Mouse (Mus musculus) olfactory bulb, adult 2 months (tissue): ENCODE results near the gene Zfp668. TPM values are rescaled to one million over a fixed set of nuclear protein-coding genes. Genes with fewer than 3 reads are reported as not detected.

Source experiments
- H3K27ac ChIP-seq: fragments of 200-500 bp; 2 replicates; pipeline ENCODE4 v1.5.1; 2012; ENCODE audit warnings: low read depth, low read length; ENCODE audit not compliant: insufficient read depth
- H3K4me1 ChIP-seq: fragments of 200-500 bp; 2 replicates; pipeline ENCODE4 v1.6.1; 2012; ENCODE audit warnings: low read length; ENCODE audit not compliant: control insufficient read depth, insufficient read depth
- H3K4me3 ChIP-seq: fragments of 200-500 bp; 2 replicates; pipeline ENCODE4 v1.5.1; 2012; ENCODE audit warnings: mild to moderate bottlenecking, low read depth, low read length, moderate library complexity; ENCODE audit not compliant: insufficient read depth
- CTCF ChIP-seq: fragments of 200-500 bp; IDR thresholded peaks from 2 replicates; pipeline ENCODE4 v1.5.1; 2012; ENCODE audit warnings: low read depth, mild to moderate bottlenecking, low read length, moderate library complexity; ENCODE audit not compliant: insufficient read depth
- POLR2A ChIP-seq: fragments of 200-500 bp; IDR thresholded peaks from 2 replicates; pipeline ENCODE4 v1.6.1; 2012; ENCODE audit warnings: mild to moderate bottlenecking, low read depth, low read length, moderate library complexity; ENCODE audit not compliant: insufficient read depth
- WGBS: fragments of 180-500 bp; shearing (Covaris S2); methylation state at CpG from one replicate; pipeline ENCODE4 v1.1.7; 2018; 5-methylcytosine and 5-hydroxymethylcytosine counted together
- polyA plus RNA-seq: library from polyadenylated mRNA; stranded (reverse); fragments of >200 nt; gene quantifications from 2 replicates; pipeline ENCODE4 v1.2.4, GENCODE M21; 2012; ENCODE audit warnings: low replicate concordance; ENCODE audit not compliant: missing spikeins, insufficient read depth, insufficient read length

Gene Zfp668
- polyA plus RNA-seq, 1 experiment: not detected

GRCm38 (mm10) chr7:127824176-127824871 is 52.3 kb downstream of the Zfp668 start, which contains the start of the genes Stx4a and Stx1b:
Gene Stx4a, plus strand, starts transcription at chr7:127824294.
Gene Stx1b, minus strand, starts transcription at chr7:127824549.
- H3K4me1 ChIP-seq: peaks cover 22% of the 10 kb centered on the region
- H3K4me3 ChIP-seq: peak within 1 kb of the TSS; percentile 97
- TF ChIP-seq POLR2A (peak; percentile 73), CTCF (0 out of 2 replicates have a peak, but pooled peaks have one; percentile 3)
- 3% methylated on average over 37 of the region's 38 CpGs for WGBS
- peak within 1 kb of the TSS; percentile 95 for H3K27ac ChIP-seq

DNA sequence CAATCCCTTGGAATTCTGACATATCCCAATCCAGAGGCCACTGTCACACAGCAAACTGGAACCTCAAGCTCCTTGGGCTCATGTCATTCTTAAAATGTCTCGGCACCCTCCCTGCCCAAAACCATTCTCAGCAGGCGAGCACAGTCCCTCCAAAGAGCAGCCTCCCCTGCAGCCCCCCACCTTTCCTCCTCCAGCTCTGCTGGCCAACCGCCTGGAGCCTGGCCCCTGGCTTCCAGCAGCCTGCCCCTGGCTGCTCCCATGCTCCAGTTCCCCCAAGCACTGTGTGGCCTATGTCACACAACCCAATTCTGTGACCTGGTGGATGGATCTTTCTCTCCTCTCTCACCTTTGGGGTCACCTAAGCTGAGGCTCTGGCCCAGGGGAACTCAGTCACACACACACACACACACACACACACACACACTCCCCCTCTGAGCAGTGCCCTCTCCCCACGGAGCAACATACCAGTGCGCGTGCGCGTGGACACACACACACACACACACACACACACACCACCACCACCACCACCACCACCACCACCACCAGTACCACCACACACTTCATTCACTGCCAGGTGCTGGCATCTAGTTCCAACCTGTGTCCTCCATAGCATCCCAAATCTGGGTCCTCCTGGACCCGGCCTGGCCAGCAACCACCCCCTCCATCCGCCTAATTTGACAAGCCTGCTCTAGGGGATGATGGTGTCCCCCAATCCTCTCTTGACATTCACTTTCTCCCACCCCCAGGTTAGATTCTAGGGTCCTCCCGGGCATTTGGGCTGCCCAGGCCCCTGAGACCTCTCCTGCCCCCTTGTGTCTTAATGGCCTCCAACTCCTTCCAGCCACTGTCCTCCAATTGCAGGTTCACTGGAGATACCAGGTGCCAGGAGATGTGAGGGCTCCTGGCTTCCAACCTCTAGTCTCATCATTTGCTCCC is 53.1 kb downstream of the Zfp668 start:
- peaks cover 26% of the 10 kb centered on the region for H3K4me1 ChIP-seq
- TF ChIP-seq CTCF: 0 out of 2 replicates have a peak, but pooled peaks have one; percentile 4
- TF ChIP-seq POLR2A: no peak
- 9% methylated on average over 11 of the region's 11 CpGs for WGBS
- peak overlapping the region; percentile 95 for H3K27ac ChIP-seq
- peak overlapping the region; percentile 97 for H3K4me3 ChIP-seq

DNA sequence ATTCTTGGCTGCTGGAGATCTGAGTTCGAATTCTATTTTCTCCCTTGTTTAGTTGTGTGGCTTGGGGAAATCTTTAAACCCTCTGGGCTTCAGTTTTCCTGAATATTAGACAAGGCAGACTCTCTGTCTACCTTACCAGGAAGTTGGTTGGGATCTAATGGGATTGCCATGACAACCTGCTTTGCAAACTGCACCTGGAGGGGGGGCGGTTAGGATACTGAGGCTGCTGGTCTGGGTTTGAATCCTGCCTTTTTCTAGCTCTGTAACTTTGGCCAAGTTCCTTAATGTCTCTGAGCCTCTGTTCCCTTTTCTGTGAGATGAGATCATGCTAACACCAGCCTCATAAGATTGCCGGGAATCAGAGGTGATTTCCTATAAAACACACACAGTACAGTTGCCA is 54.1 kb downstream of the Zfp668 start:
- H3K4me3 ChIP-seq: peak overlapping the region; percentile 97
- H3K27ac ChIP-seq: peak overlapping the region; percentile 95; the same call in 1 of the 2 replicates
- H3K4me1 ChIP-seq: peaks cover 32% of the 10 kb centered on the region
- 51% methylated on average over 3 of the region's 3 CpGs for WGBS
- TF ChIP-seq CTCF (no peak), POLR2A (no peak)

GRCm38 (mm10) chr7:127820836-127821509 is 55.7 kb downstream of the Zfp668 start:
- TF ChIP-seq POLR2A (no peak), CTCF (no peak)
- H3K4me3 ChIP-seq: peak overlapping the region; percentile 33; the same call in 1 of the 2 replicates
- H3K4me1 ChIP-seq: peaks cover 46% of the 10 kb centered on the region
- WGBS: 58% methylated on average over 13 of the region's 13 CpGs
- H3K27ac ChIP-seq: no peak overlapping the region

DNA sequence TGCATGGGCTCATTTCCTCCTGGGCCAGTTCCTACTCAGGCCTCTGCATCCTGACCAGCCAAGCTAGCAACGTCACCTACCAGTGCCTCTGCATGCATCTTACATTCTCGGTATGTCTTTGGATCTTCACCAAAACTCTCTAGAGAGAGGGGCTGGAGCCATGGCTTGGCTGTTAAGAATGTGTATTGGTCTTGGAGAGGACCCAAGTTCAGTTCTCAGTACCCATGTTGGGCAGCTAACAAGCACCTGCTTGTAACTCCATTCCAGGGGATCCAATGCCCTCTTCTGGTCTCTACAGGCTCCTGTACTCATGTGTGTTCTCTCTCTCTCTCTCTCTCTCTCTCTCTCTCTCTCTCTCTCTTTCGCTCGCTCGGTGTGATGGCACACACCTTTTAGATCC is 58.9 kb downstream of the Zfp668 start:
- peaks cover 53% of the 10 kb centered on the region for H3K4me1 ChIP-seq
- WGBS: 63% methylated on average over 5 of the region's 5 CpGs
- no peak overlapping the region for H3K4me3 ChIP-seq
- TF ChIP-seq CTCF: no peak
- no peak for TF ChIP-seq POLR2A
- H3K27ac ChIP-seq: peak overlapping the region; percentile 78

- peaks cover 57% of the 10 kb centered on the region for H3K4me1 ChIP-seq
- no peak overlapping the region for H3K4me3 ChIP-seq
- TF ChIP-seq POLR2A (no peak), CTCF (no peak)
- WGBS: 39% methylated on average over 7 of the region's 7 CpGs
- peak overlapping the region; percentile 78 for H3K27ac ChIP-seq
Measured at GRCm38 (mm10) chr7:127817053-127817452, 59.6 kb downstream of the Zfp668 start.

GRCm38 (mm10) chr7:127815954-127816821 is 60.4 kb downstream of the Zfp668 start:
- H3K27ac ChIP-seq: peak overlapping the region; percentile 66
- no peak overlapping the region for H3K4me3 ChIP-seq
- H3K4me1 ChIP-seq: peaks cover 56% of the 10 kb centered on the region
- 21% methylated on average over 15 of the region's 15 CpGs for whole genome bisulfite sequencing
- TF ChIP-seq CTCF: peak; percentile 17; the same call in 1 of the 2 replicates
- TF ChIP-seq POLR2A: no peak

DNA sequence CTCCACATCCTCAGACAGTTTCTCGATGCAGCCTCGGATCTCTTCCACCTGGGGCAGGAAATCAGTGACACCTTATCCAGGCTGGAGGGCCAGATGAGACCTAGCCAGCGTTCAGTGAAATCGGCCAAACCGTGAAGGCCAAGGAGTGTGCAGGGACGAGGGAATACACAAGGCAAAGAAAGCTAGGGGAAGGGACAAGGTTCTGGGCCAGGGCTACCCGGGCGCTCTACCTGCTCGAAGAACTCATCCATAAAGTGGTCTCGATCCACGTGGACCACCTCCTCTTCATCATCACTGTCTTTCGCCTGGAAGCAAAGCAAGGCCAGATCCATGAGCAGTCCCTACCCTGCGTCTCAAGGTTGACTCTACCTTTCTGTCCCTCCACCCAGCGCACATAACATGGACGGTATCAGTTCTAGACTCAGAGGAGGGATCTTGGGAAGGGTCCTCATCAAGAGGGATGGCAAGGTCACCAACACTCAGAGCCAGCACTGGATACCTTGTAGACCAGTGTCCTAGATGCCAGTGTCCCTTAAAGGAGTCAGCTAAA is 61.4 kb downstream of the Zfp668 start:
- 82% methylated on average over 15 of the region's 15 CpGs for WGBS

More for the DNA sequence above, 61.4 kb downstream of the Zfp668 start:
- TF ChIP-seq POLR2A (no peak), CTCF (no peak)
- peaks cover 55% of the 10 kb centered on the region for H3K4me1 ChIP-seq
- no peak overlapping the region for H3K4me3 ChIP-seq
- peak overlapping the region; percentile 64 for H3K27ac ChIP-seq
